Comparison of ENCODE assay signal across 20 mouse cellular contexts in genomic region chr6:144553476-144553875, GRCm38 (mm10).
A peak's percentile ranks its signal among the peaks of the same experiment; 100 is the strongest.
DNase-seq lines count a peak whose midpoint lies in the region; ATAC-seq lines count a peak whose summit lies in the region.
"Had no signal": no experiment of that assay in that cellular context is flagged by ENCODE, and none has a peak within 500 bp of the region (broad histone marks: within the 10 kb centered on the region; RNA-seq: fewer than 3 reads in every experiment).

No protein-coding gene starts in this region.

- no peaks in the 10 kb centered on the region for H3K9me3 ChIP-seq in forebrain, embryonic 14.5 days (replicated peaks; ENCODE audit: control insufficient read depth, low read length)
- no peaks in the 10 kb centered on the region for H3K9me3 ChIP-seq in forebrain, embryonic 10.5 days
- no peaks in the 10 kb centered on the region for H3K9me3 ChIP-seq in heart, embryonic 10.5 days
- H3K9me3 ChIP-seq: embryonic facial prominence, embryonic 12.5 days; heart, embryonic 13.5 days; hindbrain, embryonic 13.5 days; intestine, embryonic 15.5 days had no signal

- H3K9ac ChIP-seq in forebrain, embryonic 14.5 days (ENCODE audit: low read length): no peak overlapping the region
- H3K9ac ChIP-seq: embryonic facial prominence, embryonic 12.5 days; heart, embryonic 13.5 days; hindbrain, embryonic 13.5 days; intestine, embryonic 15.5 days had no signal

- no peak overlapping the region for H3K4me3 ChIP-seq in forebrain, embryonic 14.5 days (ENCODE audit: low read depth, low read length)
- H3K4me3 ChIP-seq in forebrain, embryonic 10.5 days: no peak overlapping the region
- no peak overlapping the region for H3K4me3 ChIP-seq in heart, embryonic 10.5 days
- H3K4me3 ChIP-seq: embryonic facial prominence, embryonic 12.5 days; heart, adult 2 months; heart, embryonic 13.5 days; hindbrain, embryonic 13.5 days; intestine, embryonic 15.5 days had no signal

- peak; percentile 48 for DNase-seq in forebrain, embryonic 14.5 days (ENCODE audit: low spot score)
- no peak for DNase-seq in forebrain, embryonic 10.5 days (ENCODE audit: extremely low spot score, low spot score)
- peak; percentile 21 for DNase-seq in layer of hippocampus, adult 11-12 months (ENCODE audit: low spot score)
- DNase-seq in layer of hippocampus, postnatal 10 days (ENCODE audit: low spot score in 2 of 2): no peak
- peak; percentile 11 to 53 for DNase-seq in layer of hippocampus, adult 18-20 months (ENCODE audit: low spot score in 2 of 2)
- DNase-seq in layer of hippocampus, postnatal 14 days (ENCODE audit: low spot score in 2 of 2): peak; percentile 12 to 52
- DNase-seq in heart, embryonic 10.5 days (ENCODE audit: low spot score): no peak
- DNase-seq in right cerebral cortex, postnatal 10 days (ENCODE audit: low spot score in 2 of 2): no peak
- DNase-seq: adrenal gland, postnatal 14 days; cerebellum, adult 2 months; gastrocnemius, postnatal 14 days; heart, adult 2 months; heart, postnatal 4 days had no signal

- H3K27me3 ChIP-seq in forebrain, embryonic 14.5 days (replicated peaks; ENCODE audit: control insufficient read depth, insufficient read depth, low read length): no peaks in the 10 kb centered on the region
- H3K27me3 ChIP-seq in forebrain, embryonic 10.5 days (ENCODE audit: poor library complexity, severe bottlenecking): no peaks in the 10 kb centered on the region
- no peaks in the 10 kb centered on the region for H3K27me3 ChIP-seq in heart, embryonic 10.5 days (ENCODE audit: insufficient read depth, poor library complexity, severe bottlenecking)
- H3K27me3 ChIP-seq: embryonic facial prominence, embryonic 12.5 days; heart, embryonic 13.5 days; hindbrain, embryonic 13.5 days; intestine, embryonic 15.5 days; Patski had no signal

- no peaks in the 10 kb centered on the region for H3K4me1 ChIP-seq in forebrain, embryonic 14.5 days (ENCODE audit: control insufficient read depth, insufficient read depth, low read length)
- H3K4me1 ChIP-seq in forebrain, embryonic 10.5 days: peaks cover 7% of the 10 kb centered on the region; the same call in 1 of the 2 replicates
- no peaks in the 10 kb centered on the region for H3K4me1 ChIP-seq in heart, embryonic 10.5 days
- H3K4me1 ChIP-seq: embryonic facial prominence, embryonic 12.5 days; heart, embryonic 13.5 days; hindbrain, embryonic 13.5 days; intestine, embryonic 15.5 days had no signal

- no peak overlapping the region for H3K27ac ChIP-seq in forebrain, embryonic 14.5 days (ENCODE audit: low read depth, low read length)
- H3K27ac ChIP-seq in forebrain, embryonic 10.5 days: no peak overlapping the region
- H3K27ac ChIP-seq in heart, embryonic 10.5 days: no peak overlapping the region
- H3K27ac ChIP-seq: embryonic facial prominence, embryonic 12.5 days; heart, adult 2 months; heart, embryonic 13.5 days; hindbrain, embryonic 13.5 days; intestine, embryonic 15.5 days had no signal

- WGBS in forebrain, embryonic 14.5 days: 55% methylated on average over 6 of the region's 6 CpGs
- 78% methylated on average over 6 of the region's 6 CpGs for WGBS in forebrain, embryonic 10.5 days
- 83% methylated on average over 6 of the region's 6 CpGs for WGBS in heart, embryonic 10.5 days

- no peak overlapping the region for H3K4me2 ChIP-seq in forebrain, embryonic 14.5 days (ENCODE audit: low read length)
- H3K4me2 ChIP-seq: embryonic facial prominence, embryonic 12.5 days; heart, embryonic 13.5 days; hindbrain, embryonic 13.5 days; intestine, embryonic 15.5 days had no signal

- 0 out of 2 replicates have a peak, but pooled peaks have one; percentile 32 for ATAC-seq in forebrain, embryonic 14.5 days
- ATAC-seq: activated CD4-positive, CD25-positive, alpha-beta regulatory T cell, adult 4 months; forebrain, embryonic 16.5 days; intestine, embryonic 15.5 days; Patski had no signal

- H3K36me3 ChIP-seq in forebrain, embryonic 14.5 days (ENCODE audit: control insufficient read depth, insufficient read depth, low read length): no peaks in the 10 kb centered on the region
- H3K36me3 ChIP-seq in forebrain, embryonic 10.5 days (replicated peaks): no peaks in the 10 kb centered on the region
- H3K36me3 ChIP-seq in heart, embryonic 10.5 days: no peaks in the 10 kb centered on the region
- H3K36me3 ChIP-seq: embryonic facial prominence, embryonic 12.5 days; heart, embryonic 13.5 days; hindbrain, embryonic 13.5 days; intestine, embryonic 15.5 days had no signal

Comparison
In these comparisons a context has a peak if more than half of its experiments do, and no peak if none do; other contexts are left out.
1. DNase-seq: peak in forebrain, embryonic 14.5 days (single experiment), layer of hippocampus, adult 11-12 months (single experiment), layer of hippocampus, adult 18-20 months (2 of 2) and layer of hippocampus, postnatal 14 days (2 of 2); none in forebrain, embryonic 10.5 days (single experiment), layer of hippocampus, postnatal 10 days (0 of 2), heart, embryonic 10.5 days (single experiment) and right cerebral cortex, postnatal 10 days (0 of 2).